Mouse (Mus musculus) liver, adult 2 months (tissue): ENCODE data around the gene Csde1. TPM values are rescaled to one million over a fixed set of nuclear protein-coding genes. Genes with fewer than 3 reads are reported as not detected.
A peak's percentile ranks its signal among the peaks of the same experiment; 100 is the strongest.

Experiments
- DNase-seq: peaks from one replicate; pipeline ENCODE4 v3.0.0-alpha.2; 2011; ENCODE audit warnings: low read depth, low spot score; ENCODE audit errors: extremely low read depth
- H3K27ac ChIP-seq: fragments of 200-500 bp; replicated peaks from 2 replicates; pipeline ENCODE4 v1.5.1; 2012; ENCODE audit warnings: low read depth, mild to moderate bottlenecking, control low read depth, inconsistent platforms, low read length; ENCODE audit not compliant: insufficient read depth
- H3K27me3 ChIP-seq: fragments of 200-500 bp; 2 replicates; pipeline ENCODE4 v1.6.1; 2012; ENCODE audit warnings: mild to moderate bottlenecking, moderate library complexity, low read length, inconsistent platforms; ENCODE audit not compliant: control insufficient read depth, insufficient read depth
- H3K36me3 ChIP-seq: fragments of 200-500 bp; 2 replicates; pipeline ENCODE4 v1.6.1; 2012; ENCODE audit warnings: low read length, inconsistent platforms; ENCODE audit not compliant: control insufficient read depth, insufficient read depth
- H3K4me1 ChIP-seq: fragments of 200-500 bp; 2 replicates; pipeline ENCODE4 v1.6.1; 2011; ENCODE audit warnings: low read length; ENCODE audit not compliant: control insufficient read depth, insufficient read depth
- H3K4me3 ChIP-seq: fragments of 200-500 bp; 2 replicates; pipeline ENCODE4 v1.5.1; 2011; ENCODE audit warnings: low read depth, mild to moderate bottlenecking, control low read depth, low read length, moderate library complexity; ENCODE audit not compliant: insufficient read depth
- H3K79me2 ChIP-seq: fragments of 200-500 bp; 2 replicates; pipeline ENCODE4 v1.6.1; 2012; ENCODE audit warnings: inconsistent platforms, mild to moderate bottlenecking, low read length, moderate library complexity; ENCODE audit not compliant: control insufficient read depth, insufficient read depth
- H3K9ac ChIP-seq: fragments of 200-500 bp; 2 replicates; pipeline ENCODE4 v1.6.1; 2012; ENCODE audit warnings: low read depth, mild to moderate bottlenecking, control low read depth, inconsistent platforms, low read length
- CTCF ChIP-seq: fragments of 200-500 bp; IDR thresholded peaks from 2 replicates; pipeline ENCODE4 v1.5.1; 2011; ENCODE audit warnings: low read depth, low read length, control low read depth
- POLR2A ChIP-seq: fragments of 200-500 bp; IDR thresholded peaks from 2 replicates; pipeline ENCODE4 v1.6.1; 2011; ENCODE audit warnings: low read length, control low read depth; ENCODE audit not compliant: insufficient read depth; ENCODE audit errors: extremely low read depth
- WGBS: fragments of 180-500 bp; shearing (Covaris S2); methylation state at CpG from one replicate; pipeline ENCODE4 v1.1.7; 2018; 5-methylcytosine and 5-hydroxymethylcytosine counted together
- polyA plus RNA-seq: library from polyadenylated mRNA; depleted of rRNA; stranded (reverse); fragments of >200 nt; gene quantifications from 2 replicates; pipeline ENCODE4 v1.2.3, GENCODE M21; 2012
- total RNA-seq: library from RNA; depleted of rRNA; stranded (reverse); fragments of >200 nt; gene quantifications from 2 replicates; pipeline ENCODE4 v1.2.3, GENCODE M21; 2014

Csde1 gene
- total and polyA plus RNA-seq, 2 experiments, result 16.7 to 237 TPM

GRCm38 (mm10) chr3:103068971-103069370 is 48.7 kb downstream of the Csde1 start:
- 88% methylated on average over 6 of the region's 6 CpGs for WGBS
- H3K4me3 ChIP-seq, result no peak overlapping the region
- no peaks in the 10 kb centered on the region for H3K27me3 ChIP-seq
- peak; percentile 23 for DNase-seq
- TF ChIP-seq CTCF (no peak), POLR2A (no peak)
- no peaks in the 10 kb centered on the region for H3K4me1 ChIP-seq
- H3K36me3 ChIP-seq, result peaks cover 36% of the 10 kb centered on the region
- no peak overlapping the region for H3K9ac ChIP-seq
- H3K79me2 ChIP-seq, result no peaks in the 10 kb centered on the region
- H3K27ac ChIP-seq, result no peak overlapping the region

- H3K9ac ChIP-seq, result no peak within 1 kb of the TSS
- 61% methylated on average over 5 of the region's 5 CpGs for WGBS
- no peak for DNase-seq
Observed at GRCm38 (mm10) chr3:103073771-103074170, 53.5 kb downstream of the Csde1 start, which contains the start of gene Ampd1. Gene Ampd1, plus strand, starts transcription at chr3:103074014.

GRCm38 (mm10) chr3:103075871-103076270 is 55.6 kb downstream of the Csde1 start:
- no peak for DNase-seq
- no peak for TF ChIP-seq POLR2A
- no peak for TF ChIP-seq CTCF
- Histone ChIP-seq H3K4me1 (no peaks in the 10 kb centered on the region), H3K27me3 (no peaks in the 10 kb centered on the region), H3K79me2 (no peaks in the 10 kb centered on the region), H3K9ac (no peak overlapping the region), H3K36me3 (no peaks in the 10 kb centered on the region), H3K4me3 (no peak overlapping the region), H3K27ac (no peak overlapping the region)
- 86% methylated on average over 9 of the region's 9 CpGs for WGBS

More at GRCm38 (mm10) chr3:103073771-103074170, 53.5 kb downstream of the Csde1 start, which contains the start of gene Ampd1:
- TF ChIP-seq CTCF (no peak), POLR2A (no peak)
- H3K36me3 ChIP-seq, result peaks cover 4% of the 10 kb centered on the region
- no peaks in the 10 kb centered on the region for H3K27me3 ChIP-seq
- H3K4me1 ChIP-seq, result no peaks in the 10 kb centered on the region
- H3K4me3 ChIP-seq, result no peak within 1 kb of the TSS
- no peak within 1 kb of the TSS for H3K27ac ChIP-seq
- no peaks in the 10 kb centered on the region for H3K79me2 ChIP-seq

- no peak overlapping the region for H3K9ac ChIP-seq
- no peak for DNase-seq
Observed at GRCm38 (mm10) chr3:103076476-103076875, 56.2 kb downstream of the Csde1 start.

GRCm38 (mm10) chr3:103079301-103079700 is 59.1 kb downstream of the Csde1 start:
- H3K79me2 ChIP-seq, result no peaks in the 10 kb centered on the region
- H3K9ac ChIP-seq, result no peak overlapping the region
- no peak for TF ChIP-seq POLR2A
- no peak for TF ChIP-seq CTCF
- no peak overlapping the region for H3K27ac ChIP-seq
- no peak overlapping the region for H3K4me3 ChIP-seq
- 86% methylated on average over 9 of the region's 9 CpGs for WGBS
- no peaks in the 10 kb centered on the region for H3K27me3 ChIP-seq
- DNase-seq, result no peak
- H3K4me1 ChIP-seq, result no peaks in the 10 kb centered on the region
- H3K36me3 ChIP-seq, result no peaks in the 10 kb centered on the region

More at GRCm38 (mm10) chr3:103076476-103076875, 56.2 kb downstream of the Csde1 start:
- no peaks in the 10 kb centered on the region for H3K4me1 ChIP-seq
- no peak overlapping the region for H3K27ac ChIP-seq
- H3K36me3 ChIP-seq, result no peaks in the 10 kb centered on the region
- no peak overlapping the region for H3K4me3 ChIP-seq
- H3K27me3 ChIP-seq, result no peaks in the 10 kb centered on the region
- WGBS, result 90% methylated on average over 9 of the region's 9 CpGs
- TF ChIP-seq POLR2A (no peak), CTCF (no peak)
- no peaks in the 10 kb centered on the region for H3K79me2 ChIP-seq

- Histone ChIP-seq H3K27ac (no peak overlapping the region), H3K4me3 (no peak overlapping the region), H3K9ac (no peak overlapping the region), H3K27me3 (no peaks in the 10 kb centered on the region), H3K4me1 (no peaks in the 10 kb centered on the region), H3K36me3 (no peaks in the 10 kb centered on the region), H3K79me2 (no peaks in the 10 kb centered on the region)
- TF ChIP-seq CTCF (no peak), POLR2A (no peak)
- WGBS, result 68% methylated on average over 11 of the region's 11 CpGs
- no peak for DNase-seq
Observed at GRCm38 (mm10) chr3:103081051-103081450, 60.8 kb downstream of the Csde1 start.
